Mouse (Mus musculus) layer of hippocampus, postnatal 36 days (tissue): ENCODE data around the gene Dusp22. TPM values are rescaled to one million over a fixed set of nuclear protein-coding genes. Genes with fewer than 3 reads are reported as not detected.

Source experiments
- DNase-seq, 2 experiments: peaks; one replicate each; pipeline ENCODE4 v3.0.0; 2022
- total RNA-seq, 2 experiments: library from RNA; stranded (reverse); gene quantifications; 2 replicates each; pipeline ENCODE4 v1.2.3; 2021

Gene Dusp22
- total RNA-seq, 2 experiments from 2014 or later = 25.1 to 26.2 TPM

- no peak for DNase-seq
Observed at GRCm38 (mm10) chr13:30716611-30717010, 56.8 kb downstream of the Dusp22 start.

DNA sequence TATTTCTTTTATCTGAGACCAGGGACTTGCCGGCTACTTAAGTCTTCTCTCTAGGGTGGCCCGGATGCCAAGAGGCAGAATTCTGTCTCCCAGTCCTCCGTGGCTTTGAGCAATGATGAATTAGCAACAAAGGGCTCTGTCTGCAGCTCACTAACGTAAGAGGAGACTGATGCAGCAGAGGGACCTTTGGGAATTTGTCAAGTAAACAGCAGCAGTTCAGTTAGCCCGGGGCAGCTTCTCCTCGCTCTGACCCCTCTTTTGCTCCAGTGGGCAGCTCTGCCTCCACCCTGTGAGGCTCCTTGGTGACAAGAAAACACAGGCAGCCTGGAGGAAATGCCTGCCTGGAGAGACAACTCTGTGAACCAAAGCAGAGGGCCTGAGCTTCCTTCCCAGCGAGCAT lies 62.8 kb downstream of the Dusp22 start:
- no peak for DNase-seq

DNA sequence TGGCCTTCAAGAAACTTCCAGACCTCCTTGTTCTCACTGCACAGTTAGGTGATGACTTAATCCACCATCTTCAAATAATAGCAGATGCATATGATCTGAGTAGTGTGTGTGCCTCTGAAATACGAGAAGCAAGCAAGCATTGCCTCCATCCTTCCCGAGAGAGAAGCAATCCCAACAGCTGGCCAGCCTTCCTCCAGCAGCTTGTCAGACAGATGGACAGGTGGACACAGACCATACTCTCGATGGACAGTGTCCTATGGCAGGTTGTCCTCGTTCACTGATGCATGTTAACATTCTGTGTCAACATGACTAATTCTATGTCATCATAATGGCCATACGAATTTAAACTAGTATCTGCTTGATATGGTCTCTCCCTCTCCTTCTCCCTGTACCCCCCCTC lies 63.5 kb downstream of the Dusp22 start:
- no peak for DNase-seq

DNA sequence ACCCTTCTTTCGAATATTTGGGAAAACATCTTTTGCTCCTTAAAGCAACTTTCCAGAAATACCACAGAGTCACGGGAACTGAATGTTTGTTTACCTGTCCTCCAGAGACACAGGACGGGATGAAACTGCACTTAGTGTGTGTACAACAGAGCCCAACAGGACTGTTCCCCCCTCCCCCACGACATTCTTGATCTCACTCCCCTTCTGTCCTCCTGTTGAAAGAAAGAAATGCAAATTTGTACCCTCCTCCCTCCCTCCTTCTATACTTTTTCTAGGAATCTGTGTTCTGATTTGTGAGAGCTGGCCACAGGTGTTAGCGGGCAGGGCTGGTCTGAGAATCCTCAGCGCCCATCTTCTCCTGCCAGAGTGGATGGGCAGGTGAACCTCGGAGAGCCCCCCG lies 64.1 kb downstream of the Dusp22 start:
- no peak for DNase-seq

GRCm38 (mm10) chr13:30724691-30725271 lies 65.0 kb downstream of the Dusp22 start:
- no peak for DNase-seq

GRCm38 (mm10) chr13:30726879-30727278 lies 67.1 kb downstream of the Dusp22 start:
- DNase-seq = no peak

GRCm38 (mm10) chr13:30728155-30728554 lies 68.4 kb downstream of the Dusp22 start:
- DNase-seq = no peak

GRCm38 (mm10) chr13:30729245-30729644 lies 69.4 kb downstream of the Dusp22 start:
- no peak for DNase-seq

DNA sequence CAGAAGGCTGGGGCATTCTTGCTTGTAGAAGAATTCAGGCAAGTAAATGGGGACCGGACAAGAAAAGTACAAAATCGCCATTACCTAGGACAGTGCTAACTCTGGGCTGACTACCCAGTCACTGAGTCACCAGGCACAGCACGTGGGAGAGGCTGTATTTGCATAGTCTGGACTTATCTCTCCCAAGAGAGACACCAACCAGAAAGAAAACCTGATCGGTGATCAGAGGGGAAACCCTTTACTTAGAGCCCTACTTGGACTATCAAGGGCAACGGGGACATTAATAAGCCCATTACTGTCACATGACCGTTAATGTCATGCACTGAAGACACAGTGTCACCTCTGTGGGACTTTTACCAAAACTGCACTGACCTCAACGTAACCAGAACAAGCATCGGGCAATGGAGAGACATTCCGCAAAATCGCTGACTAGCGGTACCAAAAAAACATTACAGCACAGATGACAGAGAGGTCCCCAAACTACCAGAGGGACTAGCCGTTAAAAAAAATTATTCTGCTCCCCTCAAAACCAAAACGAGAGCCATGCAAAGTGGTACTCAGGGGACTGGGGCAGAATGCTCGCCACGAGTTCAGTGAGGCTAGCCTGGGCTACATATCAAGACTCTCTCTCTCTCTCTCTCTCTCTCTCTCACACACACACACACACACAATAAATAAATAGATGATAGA lies 70.5 kb downstream of the Dusp22 start:
- no peak for DNase-seq

DNA sequence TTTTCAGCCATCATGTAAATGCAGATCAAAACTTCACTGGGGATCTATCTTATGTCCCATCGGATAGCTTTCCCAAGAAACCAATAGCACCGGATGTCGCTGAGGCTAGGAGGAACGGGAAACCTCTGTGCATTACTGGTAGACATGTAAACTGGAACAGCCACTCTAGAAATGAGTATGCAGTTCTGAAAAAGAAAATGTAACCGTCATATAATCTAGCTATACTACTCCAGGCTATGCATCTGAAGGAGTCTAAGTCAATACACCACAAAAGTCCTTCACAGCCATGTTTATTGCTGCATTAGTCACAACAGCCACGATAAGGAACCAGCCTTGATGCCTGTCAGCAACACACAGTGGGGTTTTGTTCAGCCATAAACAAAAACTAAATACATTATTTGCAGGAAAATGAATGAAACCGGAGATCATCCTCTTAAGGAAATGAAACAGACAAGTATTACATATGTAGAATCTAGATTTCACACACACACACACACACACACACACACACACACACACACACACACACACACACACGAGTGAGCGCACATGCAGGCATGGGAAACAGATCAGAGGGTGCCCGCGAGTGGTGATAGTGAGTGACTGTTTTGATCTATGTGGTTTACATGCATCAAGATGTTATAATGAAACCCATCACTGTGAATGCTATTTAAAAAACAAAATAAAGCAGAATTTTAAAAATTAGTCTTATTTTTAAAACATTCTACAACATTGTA lies 73.1 kb downstream of the Dusp22 start:
- DNase-seq = no peak

GRCm38 (mm10) chr13:30736721-30737120 lies 76.9 kb downstream of the Dusp22 start:
- no peak for DNase-seq

GRCm38 (mm10) chr13:30737257-30737656 lies 77.5 kb downstream of the Dusp22 start:
- DNase-seq = no peak

- no peak for DNase-seq
Observed at GRCm38 (mm10) chr13:30738310-30738840, 78.6 kb downstream of the Dusp22 start.

- DNase-seq = no peak
Observed at GRCm38 (mm10) chr13:30741172-30741571, 81.4 kb downstream of the Dusp22 start.

DNA sequence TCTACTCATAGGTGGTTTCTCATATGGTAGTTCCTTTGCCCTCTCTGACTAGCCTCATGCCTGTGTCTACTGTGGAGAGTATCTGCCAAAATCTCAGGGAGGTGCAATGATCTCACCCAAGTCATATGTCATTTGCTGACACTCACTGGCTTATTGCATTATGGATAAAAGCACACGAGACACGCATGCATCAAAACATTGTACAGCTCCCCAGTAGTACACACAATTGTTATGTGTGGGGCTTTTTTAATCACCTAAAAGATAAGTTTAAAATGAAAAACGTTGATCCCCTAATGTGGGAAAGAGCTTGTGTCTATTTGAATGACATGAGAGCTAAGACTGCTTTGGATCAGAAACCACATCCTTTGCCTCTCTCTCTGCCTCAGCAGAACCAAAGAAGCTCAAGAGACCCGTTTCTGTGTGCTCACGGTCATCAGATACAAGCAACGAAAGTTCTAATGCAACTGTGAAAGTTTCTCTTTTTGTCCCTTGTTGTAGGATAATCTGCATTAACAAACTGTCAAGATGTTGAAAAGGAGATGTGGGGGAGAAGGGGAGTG lies 82.7 kb downstream of the Dusp22 start:
- no peak for DNase-seq

DNA sequence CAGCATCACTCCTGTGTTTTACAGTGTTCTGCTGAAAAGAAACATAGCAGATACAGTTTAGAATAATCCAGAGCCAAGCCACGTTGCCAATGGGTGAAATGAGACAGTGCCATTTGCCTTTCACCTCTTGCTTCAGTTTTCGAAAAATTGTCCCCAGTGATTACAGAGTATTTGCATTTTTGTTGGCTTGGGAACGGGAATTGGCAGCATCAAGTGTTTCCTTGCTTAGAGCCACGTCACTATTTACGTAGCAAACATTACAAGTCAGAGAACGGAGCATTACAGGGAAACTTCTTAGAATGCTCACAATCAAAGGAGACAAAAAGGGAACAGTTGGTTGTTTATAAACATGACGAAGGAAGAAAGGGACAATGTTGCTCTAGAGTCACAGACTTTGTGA lies 85.3 kb downstream of the Dusp22 start:
- DNase-seq = no peak

DNA sequence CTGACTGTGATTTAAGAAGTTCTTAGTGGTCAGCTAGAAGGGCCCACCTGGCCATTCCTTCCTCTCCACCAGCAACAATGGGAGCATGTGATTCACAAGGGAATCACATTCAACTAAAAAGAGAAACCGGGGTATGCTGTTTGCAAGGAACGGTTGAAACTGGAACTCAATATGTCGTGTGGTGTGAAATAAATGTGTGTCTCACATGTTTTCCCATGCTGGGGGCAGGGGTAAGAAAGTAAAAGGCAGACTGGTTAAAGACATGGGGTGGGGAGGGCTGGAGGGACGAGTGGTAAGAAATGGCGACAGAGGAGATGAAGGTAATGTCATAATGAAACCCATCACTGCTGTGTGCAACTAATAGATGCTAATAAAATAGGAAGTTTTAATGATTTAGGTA lies 87.3 kb downstream of the Dusp22 start:
- DNase-seq = no peak

DNA sequence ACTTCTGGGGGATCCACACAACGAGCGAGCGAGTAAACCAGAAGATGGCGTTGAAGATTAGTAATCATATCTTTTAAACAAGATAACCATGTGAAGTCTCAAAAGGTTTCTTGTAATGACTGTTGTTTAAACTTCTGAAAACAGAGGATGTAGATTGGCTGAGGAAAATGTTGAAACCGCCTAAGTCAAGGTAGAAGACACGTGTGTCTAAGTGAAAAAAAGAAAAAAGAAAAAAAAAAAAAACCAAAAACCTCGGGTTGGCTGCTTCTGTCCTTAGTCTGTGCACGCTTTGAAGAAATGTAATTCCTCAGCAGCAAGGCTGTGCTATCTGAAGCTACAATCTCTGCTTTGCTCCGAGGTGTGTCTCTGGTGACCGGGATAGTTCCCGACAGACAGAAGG lies 87.7 kb downstream of the Dusp22 start:
- no peak for DNase-seq

DNA sequence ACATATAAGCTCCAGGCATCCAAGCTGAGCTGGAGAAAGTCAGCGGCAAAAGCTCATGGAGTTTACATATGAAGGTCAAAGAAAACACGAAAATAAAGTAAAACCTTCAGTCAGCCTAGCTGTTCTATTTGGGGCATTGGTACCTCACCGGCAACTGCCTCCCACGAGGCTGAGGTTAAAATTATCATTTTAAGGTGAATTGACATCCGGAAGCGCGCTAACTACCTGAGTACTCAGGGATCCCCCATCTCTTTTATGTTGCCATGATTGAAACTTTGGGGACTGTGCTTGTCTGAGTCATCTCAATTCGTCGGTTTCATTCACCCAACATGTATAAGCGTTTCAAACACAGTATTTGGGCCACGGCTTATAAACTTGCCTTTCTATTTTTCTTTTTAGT lies 88.5 kb downstream of the Dusp22 start:
- no peak for DNase-seq

DNA sequence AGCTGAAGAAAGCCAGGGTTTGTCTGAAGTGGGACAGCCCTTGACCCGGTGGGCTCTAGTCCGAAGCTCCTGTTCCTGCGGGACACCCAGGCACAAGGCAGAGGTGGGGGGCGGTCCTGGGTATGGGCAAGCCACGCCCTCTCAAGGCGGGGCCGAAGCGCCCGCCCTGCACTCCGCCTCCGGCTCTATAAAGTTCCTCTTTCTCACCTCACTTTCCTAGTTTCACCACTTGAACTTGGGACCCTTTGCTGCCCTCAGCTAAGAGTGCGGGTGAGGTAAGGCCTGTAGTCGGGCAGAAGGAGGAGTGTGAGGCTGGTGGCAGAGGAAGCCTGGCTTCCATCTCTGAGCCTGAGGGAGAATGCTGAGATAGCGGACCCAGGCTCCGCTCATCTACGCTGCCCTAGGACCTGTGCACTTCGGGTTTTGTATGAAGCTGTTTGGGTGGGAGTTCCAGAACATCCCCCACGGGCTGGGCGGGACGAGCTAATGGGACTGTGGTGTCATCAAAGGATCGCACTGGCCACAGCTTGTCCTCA lies 89.3 kb downstream of the Dusp22 start, which contains the start of gene Irf4:
Gene Irf4 (plus strand): TSS at position 206 of the 536 bp plus-strand sequence.
- peak; percentile 9 to 14 for DNase-seq

DNA sequence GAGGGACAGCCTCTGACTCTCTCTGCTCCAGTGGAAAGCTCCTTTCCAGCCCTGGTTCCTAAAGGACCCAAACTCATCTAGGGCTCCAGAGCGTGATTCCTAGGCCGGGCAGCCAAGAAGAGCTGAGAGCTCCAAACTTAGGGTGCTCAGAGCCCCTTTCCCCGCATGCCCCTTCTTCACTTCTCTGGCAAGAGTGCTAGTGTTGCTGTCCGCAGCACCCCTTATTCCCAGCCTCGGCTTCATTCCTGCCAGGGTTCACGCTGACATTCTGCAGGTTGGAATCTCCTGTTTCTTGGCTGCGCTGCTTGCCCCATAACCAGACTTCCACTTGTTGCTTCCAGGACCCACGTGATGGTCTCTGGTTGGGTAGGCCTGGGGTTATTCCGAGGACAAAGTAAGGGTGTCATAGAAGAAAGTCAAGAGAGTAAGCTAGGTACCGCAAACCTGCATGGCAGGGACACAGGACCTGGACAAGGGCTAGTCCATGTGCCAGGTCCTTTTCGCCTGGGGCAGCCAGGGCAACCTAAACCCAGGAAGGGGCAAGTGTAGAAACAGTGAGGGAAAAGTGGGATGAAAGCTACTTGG lies 89.8 kb downstream of the Dusp22 start:
- DNase-seq = no peak
